Mouse (Mus musculus): ENCODE results near the gene Trim40.

Gene Trim40

GRCm38 (mm10) chr17:36893387-36893786 lies 3.5 kb upstream of the Trim40 start:
- DNase-seq (ENCODE audit: low read depth, low spot score): no peak

- DNase-seq (ENCODE audit: low read depth, low spot score): peak; percentile 79
Observed at GRCm38 (mm10) chr17:36892362-36892761, 2.4 kb upstream of the Trim40 start.

DNA sequence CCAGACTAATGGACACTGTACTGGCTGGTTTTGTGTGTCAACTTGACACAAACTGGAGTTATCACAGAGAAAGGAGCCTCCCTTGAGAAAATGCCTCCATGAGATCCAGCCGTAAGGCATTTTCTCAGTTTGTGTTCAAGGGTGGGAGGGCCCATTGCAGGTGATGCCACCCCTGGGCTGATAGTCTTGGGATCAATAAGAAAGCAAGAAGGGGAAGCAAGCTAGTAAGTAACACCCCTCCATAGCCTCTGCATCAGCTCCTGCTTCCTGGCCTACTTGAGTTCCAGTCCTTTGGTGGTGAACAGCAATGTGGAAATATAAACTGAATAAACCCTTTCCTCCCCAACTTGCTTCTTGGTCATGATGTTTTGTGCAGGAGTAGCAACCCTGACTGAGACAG lies 1.6 kb upstream of the Trim40 start:
- peak; percentile 74 for DNase-seq (ENCODE audit: low read depth, low spot score)

DNA sequence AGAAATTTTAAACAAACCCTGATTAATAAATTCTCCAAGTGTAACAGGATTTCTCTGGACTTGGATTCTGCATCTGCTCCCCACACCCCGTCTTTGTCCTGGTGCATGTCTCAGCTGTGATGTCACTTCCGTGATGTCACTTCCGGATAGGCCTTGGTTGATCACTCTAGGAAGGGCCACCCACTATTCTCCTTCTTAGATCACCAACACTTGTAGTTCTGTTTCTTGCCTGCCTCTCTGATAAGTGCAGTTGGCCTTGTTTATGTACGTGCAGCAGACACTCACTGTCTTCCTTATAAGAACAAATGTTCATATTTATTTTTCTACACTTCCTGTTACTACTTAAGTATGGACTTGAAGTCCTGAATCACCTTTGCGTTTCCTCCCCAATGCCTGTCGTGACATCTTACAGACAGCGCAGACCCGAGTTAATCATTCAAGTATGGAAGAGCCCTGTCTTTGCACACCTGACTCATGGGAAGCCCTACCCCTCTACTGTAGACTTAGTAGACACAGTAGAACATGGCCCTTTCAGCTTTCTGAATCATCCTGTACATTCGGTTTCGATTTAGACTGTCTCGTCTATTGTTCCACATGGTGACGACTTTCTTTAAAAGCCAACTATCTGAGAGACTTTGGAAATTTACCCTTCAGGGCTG lies 4.7 kb downstream of the Trim40 start:
- no peak for DNase-seq (ENCODE audit: low read depth, low spot score)

DNA sequence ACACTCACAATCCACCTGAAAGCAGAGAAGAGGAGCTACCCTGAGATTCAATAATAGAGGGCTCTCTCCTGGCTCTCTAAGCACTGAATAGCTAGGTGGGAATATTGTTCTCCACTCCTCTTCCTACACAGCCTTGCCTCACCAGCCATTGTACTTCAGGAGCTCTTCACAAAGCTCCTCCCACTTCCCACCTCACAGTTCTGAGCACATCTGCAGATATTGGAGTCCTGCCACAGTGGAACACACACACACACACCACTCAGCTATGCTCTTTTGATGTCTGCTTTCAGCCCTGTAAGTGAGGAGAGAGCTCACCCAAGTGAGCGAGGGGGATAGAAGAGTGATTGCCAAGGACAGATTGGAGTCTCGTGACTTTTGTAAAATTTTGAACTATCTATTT lies 6.6 kb downstream of the Trim40 start:
- DNase-seq (ENCODE audit: low read depth, low spot score): no peak

GRCm38 (mm10) chr17:36874636-36875035 lies 15.3 kb downstream of the Trim40 start:
- DNase-seq (ENCODE audit: low read depth, low spot score): no peak

DNA sequence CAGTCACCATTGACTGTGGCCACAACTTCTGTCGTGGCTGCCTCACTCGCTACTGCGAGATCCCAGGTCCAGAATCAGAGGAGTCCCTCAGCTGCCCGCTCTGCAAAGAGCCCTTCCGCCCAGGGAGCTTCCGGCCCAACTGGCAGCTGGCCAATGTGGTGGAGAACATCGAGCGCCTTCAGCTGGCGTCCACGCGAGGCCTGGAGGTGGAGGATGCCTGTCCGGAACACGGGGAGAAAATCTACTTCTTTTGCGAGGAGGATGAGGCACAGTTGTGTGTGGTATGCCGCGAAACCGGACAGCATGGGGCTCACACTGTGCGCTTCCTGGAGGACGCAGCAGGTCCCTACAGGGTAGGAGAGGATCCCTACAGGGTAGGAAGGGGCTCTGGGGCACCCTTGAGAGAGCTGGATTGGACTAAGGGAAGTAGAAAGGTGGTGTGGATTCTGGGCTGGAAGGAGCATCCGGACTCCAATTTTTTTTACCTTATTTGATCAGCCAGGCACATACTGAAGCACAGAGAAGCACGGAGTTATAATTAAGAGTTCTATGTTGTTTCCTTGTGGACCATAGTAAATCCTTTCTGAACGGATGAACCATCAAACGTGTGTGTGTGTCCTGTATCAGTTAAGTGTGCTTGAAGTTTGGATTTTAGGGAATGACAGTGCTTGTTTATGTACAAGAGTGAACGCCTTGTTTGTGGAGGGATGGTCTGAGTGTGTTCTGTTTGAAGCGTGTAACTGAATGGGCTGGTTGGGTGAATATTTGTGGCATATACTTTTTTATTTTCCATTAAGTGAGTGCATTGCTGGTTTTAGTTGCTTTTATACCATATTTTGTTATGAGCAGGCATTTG lies 19.7 kb downstream of the Trim40 start:
- DNase-seq (ENCODE audit: low read depth, low spot score): no peak

DNA sequence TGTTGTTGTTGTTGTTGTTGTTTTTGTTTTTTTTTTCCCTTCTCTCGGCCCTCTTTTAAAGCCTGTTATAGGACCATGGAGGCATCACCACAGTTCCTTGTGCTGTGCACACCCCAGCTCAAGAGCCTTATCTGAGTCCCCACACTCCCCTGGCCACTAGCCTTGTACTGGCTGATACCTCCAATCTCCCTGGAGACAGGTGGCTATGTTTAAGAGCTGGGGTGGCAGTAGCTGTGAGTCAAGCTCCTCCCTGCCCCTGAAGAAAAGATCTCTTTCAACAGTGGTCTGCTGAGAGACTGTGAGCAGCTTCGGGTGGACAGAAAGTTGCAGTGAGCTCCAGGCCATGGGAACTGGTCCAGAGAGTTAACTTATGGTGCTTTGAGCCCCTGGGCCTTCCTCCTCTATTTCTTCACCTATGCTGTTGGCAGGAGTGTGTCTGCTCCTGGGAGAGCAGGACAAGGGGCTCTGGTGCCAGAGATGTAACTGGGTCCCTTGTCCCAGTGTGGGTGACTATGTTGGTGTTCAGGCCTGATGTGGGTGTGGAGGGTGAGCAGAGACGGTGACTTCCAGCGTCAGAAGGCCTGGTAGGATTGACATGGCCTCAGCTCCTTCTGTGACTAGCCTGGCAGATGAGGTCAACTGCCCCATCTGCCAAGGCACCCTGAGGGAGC lies 20.5 kb downstream of the Trim40 start, which contains the start of gene Trim10:
Gene Trim10, plus strand, starts transcription at position 291 of the 671 bp plus-strand sequence.
- DNase-seq (ENCODE audit: low read depth, low spot score): no peak

GRCm38 (mm10) chr17:36868836-36869235 lies 21.1 kb downstream of the Trim40 start:
- no peak for DNase-seq (ENCODE audit: low read depth, low spot score)

GRCm38 (mm10) chr17:36866719-36867527 lies 23.0 kb downstream of the Trim40 start, which contains the start of gene Trim15:
Gene Trim15, minus strand, starts transcription at chr17:36867210.
- DNase-seq (ENCODE audit: low read depth, low spot score): no peak

DNA sequence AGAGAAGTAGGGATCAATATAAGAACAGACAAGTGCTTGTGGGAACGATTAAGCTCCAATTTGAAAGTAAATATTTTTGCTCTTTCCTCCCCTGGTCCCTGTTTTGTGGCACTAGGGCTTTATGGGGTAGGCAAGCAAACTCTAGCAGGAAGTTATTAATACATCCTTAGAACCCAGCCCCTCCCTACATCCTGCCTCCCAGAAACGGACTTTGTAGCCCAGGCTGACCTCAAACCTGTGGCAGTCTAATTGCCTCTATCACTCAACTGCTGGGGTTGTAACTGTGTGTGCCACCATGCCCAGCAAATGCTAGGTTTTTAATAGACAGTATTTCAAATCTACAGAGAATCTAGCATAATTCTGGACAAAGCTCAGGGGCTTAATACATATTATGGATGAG lies 28.2 kb downstream of the Trim40 start:
- DNase-seq (ENCODE audit: low read depth, low spot score): no peak

DNA sequence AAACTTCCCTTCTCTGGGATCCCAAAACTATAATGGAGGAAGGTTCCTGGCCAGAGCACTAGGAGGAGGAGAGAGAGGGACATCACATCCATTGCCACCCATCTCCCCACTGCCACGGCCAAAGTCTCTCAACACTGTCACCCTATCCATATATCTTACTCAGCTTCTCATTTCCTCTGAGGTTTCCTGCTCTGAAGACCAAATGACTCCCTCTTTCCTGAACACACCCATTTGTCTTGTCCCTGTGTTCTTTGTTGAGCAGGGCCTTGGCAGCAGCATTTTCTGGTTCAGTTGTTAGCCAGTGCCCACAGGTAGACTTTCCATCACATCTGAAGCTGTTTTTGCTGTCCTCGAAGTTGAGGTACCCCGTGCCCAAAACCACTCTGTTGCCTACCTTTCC lies 31.7 kb downstream of the Trim40 start:
- no peak for DNase-seq (ENCODE audit: low read depth, low spot score)

DNA sequence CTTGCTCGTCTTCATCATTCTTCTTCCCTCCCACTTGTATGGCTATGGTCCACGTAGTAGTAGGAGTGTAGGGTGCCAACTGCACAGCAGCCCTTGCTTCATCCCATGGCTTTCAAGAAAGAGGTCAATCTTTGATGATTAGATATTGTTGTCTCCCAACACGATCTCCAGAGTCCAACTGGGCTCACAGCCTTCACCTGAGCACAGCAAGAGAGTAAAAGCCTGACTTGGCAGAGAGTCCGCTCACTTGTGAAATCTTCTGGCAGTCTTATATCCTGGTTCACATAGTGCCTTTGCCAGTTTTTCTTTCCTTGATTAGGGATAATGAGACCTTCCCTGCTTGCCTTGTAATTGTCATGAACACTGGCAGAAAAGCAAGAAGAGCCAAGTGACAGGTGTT lies 33.7 kb downstream of the Trim40 start:
- DNase-seq (ENCODE audit: low read depth, low spot score): no peak

- no peak for DNase-seq (ENCODE audit: low read depth, low spot score)
Observed at GRCm38 (mm10) chr17:36855484-36855883, 34.4 kb downstream of the Trim40 start.

DNA sequence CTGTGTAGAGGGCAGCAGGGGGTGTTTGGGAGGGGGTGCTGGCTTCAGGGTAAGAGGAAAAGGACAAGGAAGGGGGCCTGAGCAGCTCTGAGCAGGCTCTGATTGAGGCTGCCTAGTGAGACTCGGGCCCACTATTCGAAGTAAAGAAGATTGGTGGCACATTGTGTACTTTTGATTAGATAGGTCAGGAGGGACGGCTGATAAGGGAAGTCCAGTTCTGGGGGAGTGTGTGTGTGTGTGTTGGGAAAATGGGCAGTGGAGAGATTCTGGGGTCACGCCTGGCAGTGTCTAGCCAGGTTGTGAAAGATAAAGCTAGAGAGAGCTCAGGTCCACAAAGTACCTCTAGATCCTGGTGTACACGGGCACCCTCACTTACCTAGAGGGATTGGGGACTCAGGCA lies 38.3 kb downstream of the Trim40 start:
- DNase-seq (ENCODE audit: low read depth, low spot score): no peak

GRCm38 (mm10) chr17:36851200-36851599 lies 38.7 kb downstream of the Trim40 start:
- no peak for DNase-seq (ENCODE audit: low read depth, low spot score)

DNA sequence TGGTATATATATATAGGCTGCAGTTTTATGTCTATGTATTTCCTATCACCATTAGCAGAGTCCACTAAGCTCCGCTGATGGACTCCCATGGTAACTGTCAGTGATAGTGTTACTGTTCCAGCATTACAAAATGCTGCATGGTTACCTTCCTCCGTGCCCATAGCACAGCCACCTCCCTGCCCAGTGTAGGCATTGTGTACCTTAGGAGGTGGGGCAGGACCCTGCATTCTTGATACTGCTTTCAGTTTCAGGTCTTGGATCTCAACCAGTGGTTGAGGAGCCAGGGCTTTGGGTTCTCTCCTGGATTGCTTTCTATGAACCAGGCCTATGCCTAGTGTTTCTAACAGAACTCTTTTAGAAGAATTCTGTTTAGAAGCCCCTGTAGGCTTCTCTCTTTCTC lies 39.9 kb downstream of the Trim40 start:
- DNase-seq (ENCODE audit: low read depth, low spot score): no peak

DNA sequence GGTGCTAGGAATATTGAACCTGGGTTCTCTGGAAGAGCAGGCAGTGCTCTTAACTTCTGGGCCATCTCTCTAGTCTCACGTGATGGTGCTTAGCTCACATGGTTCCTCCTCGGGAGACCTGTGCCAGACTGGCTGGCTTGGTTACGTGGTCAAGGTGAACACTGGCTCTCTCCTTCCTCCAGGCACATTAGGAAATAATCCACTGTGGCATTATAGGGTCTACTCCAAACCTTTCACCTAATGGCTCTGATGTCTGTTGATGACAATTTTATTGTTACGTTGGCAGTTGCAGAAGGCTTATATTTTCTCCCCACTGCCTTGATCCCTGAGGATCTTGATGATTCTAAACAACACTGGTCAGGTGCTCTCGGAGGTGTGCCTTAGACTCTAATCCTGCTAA lies 41.0 kb downstream of the Trim40 start:
- DNase-seq (ENCODE audit: low read depth, low spot score): no peak

- no peak for DNase-seq (ENCODE audit: low read depth, low spot score)
Observed at GRCm38 (mm10) chr17:36844725-36845124, 45.2 kb downstream of the Trim40 start.

- DNase-seq (ENCODE audit: low read depth, low spot score): no peak
Observed at GRCm38 (mm10) chr17:36844286-36844719, 45.6 kb downstream of the Trim40 start.

DNA sequence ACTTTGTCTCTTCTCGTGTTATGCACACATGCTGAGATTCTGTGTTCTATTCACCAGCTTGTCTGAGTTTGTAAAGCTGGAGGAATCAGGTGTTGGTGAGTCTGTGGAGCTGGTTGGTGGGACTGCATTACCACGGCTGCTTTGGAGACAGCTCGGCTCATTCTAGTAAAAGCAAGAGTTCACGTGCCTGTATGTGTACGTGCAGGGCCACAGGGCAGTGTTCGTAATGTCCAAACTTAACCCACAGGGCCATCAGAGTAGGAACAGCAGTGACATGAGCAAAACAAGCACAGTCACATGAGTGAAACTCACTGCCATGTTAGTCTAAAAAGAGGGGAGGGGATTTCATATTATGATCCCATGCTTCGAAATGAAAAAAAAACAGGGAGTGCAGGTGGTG lies 46.2 kb downstream of the Trim40 start:
- no peak for DNase-seq (ENCODE audit: low read depth, low spot score)

All from A20 (cell line).